Mouse (Mus musculus) limb, embryonic 15.5 days (tissue): Measurements from ENCODE around the gene Olfr1358. TPM values are rescaled to one million over a fixed set of nuclear protein-coding genes. Genes with fewer than 3 reads are reported as not detected.

Source experiments
- microRNA-seq: library from miRNA; unstranded; fragments of <30 nt; microRNA quantifications from one replicate; pipeline ENCODE4, GENCODE M21; 2016
- polyA plus RNA-seq: library from polyadenylated mRNA; unstranded; fragments of >200 nt; fragmentation: Nextera tagmentation; extraction: Ambion mirVana; gene quantifications from 2 replicates; pipeline ENCODE4 v1.2.1, GENCODE M21; 2015

The Olfr1358 gene
- polyA plus RNA-seq, 1 experiment from 2014 or later: not detected

Small RNAs within 50 kb of the gene (microRNA-seq; reads per million reads assigned to microRNA genes)
- gene Gm27541: not detected

Other genes with a start within 250 kb of the Olfr1358 start
- 111 and 127 TPM in 2 replicates for gene Agpat3, start 164.9 kb upstream of the Olfr1358 start, polyA plus RNA-seq
- gene Rrp1, start 104.4 kb upstream of the Olfr1358 start, polyA plus RNA-seq: 259 and 289 TPM in 2 replicates
- 313 and 319 TPM in 2 replicates for gene Cstb, start 91.8 kb upstream of the Olfr1358 start, polyA plus RNA-seq
- gene Pdxk, start 52.5 kb upstream of the Olfr1358 start, polyA plus RNA-seq: 11.9 and 13.1 TPM in 2 replicates
- gene Ilvbl, start 56.9 kb downstream of the Olfr1358 start, polyA plus RNA-seq: 77.0 and 86.2 TPM in 2 replicates
- gene Syde1, start 74.5 kb downstream of the Olfr1358 start, polyA plus RNA-seq: 20.2 and 20.3 TPM in 2 replicates
- not detected in 2 replicates for gene Olfr1357, start 100.6 kb downstream of the Olfr1358 start, polyA plus RNA-seq
- gene Casp14, start 200.9 kb downstream of the Olfr1358 start, polyA plus RNA-seq: 36.7 and 45.6 TPM in 2 replicates
- 0.10 and 0.14 TPM in 2 replicates for gene Ccdc105, start 235.6 kb downstream of the Olfr1358 start, polyA plus RNA-seq